Mouse (Mus musculus) kidney, adult 18-20 months (tissue): ENCODE measurements around the gene Vsig10.
A peak's percentile ranks its signal among the peaks of the same experiment; 100 is the strongest.
"Not testable (repeated sequence)": the region's sequence is repeated elsewhere in the genome, so short reads cannot be mapped to it uniquely, and the experiment has no call there.

Experiments
- DNase-seq: peaks from one replicate; pipeline ENCODE4 v3.0.0; 2021

Gene Vsig10

DNA sequence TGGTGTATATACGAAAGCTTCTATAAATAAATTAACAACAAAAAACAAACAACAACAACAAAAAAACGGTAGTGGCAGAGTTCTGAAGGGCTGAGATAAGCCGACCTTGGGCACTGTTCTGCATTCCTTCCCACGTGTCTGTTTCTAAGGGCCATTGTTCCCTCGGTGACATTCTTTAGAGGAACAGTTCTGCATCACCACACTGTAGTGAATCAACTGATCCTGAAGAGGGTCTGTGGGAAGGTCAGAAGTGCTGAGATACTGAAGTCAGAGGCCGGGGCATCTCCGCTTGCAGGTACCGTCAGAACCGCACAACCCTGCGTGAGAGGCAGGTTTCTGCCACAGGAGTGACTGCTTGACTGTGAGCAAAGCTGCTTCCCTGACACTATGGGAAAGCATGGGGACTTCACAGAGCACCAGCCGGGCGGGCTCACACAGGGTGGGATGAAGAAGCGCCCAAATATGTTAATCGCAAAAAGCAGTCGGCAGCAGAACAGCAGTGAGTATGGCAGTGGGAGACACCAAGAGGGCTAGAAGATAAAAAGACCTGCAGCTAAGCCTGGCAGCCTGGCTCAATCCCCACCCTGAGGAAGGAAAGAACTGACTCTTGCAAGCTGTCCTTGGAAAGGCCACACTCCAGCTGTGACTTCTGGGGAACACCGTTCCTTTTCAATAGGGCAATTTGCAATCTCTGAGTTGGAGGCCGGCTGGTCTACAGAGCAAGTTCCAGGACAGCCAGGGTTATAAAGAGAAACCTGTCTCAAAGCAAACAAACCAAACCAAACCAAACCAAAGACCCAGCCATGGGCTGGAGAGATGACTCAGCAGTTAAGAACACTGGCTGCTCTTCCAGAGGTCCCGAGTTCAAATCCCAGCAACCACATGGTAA is 14.9 kb upstream of the Vsig10 start:
- DNase-seq = no peak

DNA sequence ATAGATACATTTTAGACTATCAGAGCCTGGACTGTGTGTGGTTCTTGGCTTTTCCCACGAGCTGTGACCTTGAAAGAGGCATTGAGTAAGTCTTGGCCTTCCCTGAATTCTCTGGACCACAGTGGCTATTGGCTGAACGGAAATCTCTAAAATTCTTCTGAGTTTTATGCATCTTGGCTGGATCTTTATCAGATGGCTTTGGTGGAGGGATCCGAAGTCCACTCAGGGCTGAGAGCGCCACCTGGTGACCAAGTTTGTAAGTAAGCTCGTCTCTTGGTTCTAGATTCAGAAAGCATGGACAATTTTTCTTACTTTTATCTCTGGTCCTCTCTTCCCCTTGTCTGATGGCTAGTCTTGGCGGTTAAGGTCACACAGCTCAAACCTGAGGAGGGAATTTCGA is 13.9 kb upstream of the Vsig10 start:
- DNase-seq = peak; percentile 86

DNA sequence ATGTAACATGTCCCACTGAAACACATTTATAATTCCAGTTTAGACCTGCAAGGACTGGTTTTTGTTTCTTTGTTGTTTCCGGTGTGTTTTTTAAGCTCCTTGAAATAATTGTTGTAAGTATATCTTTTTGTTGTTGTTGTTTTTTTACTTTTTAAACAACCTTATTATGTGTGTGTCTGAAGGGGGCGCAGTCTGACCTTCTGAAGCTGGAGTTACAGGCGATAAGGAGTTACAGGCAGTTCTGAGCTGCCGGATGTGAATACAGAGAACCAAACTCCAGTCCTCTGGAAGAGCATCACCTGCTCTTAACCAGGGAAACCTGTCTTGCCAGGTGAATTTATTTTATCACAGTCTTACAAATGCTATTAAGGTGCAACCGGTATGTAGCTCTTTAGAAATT is 13.1 kb upstream of the Vsig10 start:
- no peak for DNase-seq

- DNase-seq = no peak
These were observed 12.1 kb upstream of the Vsig10 start for GRCm38 (mm10) chr5:117306826-117307225.

- peak; percentile 82 for DNase-seq
These were observed 11.2 kb upstream of the Vsig10 start for GRCm38 (mm10) chr5:117307699-117308098.

- peak; percentile 76 for DNase-seq
These were observed 5.5 kb upstream of the Vsig10 start for GRCm38 (mm10) chr5:117313420-117313819.

- no peak for DNase-seq
These were observed 5.0 kb upstream of the Vsig10 start for GRCm38 (mm10) chr5:117313909-117314308.

- DNase-seq = no peak
These were observed 4.1 kb upstream of the Vsig10 start for GRCm38 (mm10) chr5:117314587-117315428.

DNA sequence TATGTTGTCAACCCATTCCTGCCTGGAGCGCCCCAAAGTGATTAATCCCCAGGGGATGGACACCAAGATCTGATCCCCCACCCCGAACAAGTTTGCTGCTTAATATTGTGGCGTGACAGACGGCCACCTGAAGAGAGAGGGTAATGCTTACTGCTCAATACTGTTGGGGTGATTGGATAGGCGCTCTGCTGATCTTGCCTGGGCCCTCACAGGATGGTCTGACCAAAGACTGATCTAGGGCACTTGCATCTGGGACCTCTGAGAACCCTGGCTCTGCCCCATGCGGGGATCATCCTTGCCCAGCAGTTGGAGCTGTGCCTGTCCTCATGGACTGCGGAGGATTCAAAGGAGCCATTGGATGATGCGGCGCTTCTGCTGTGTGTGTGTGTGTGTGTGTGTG is 4.9 kb downstream of the Vsig10 start:
- DNase-seq = no peak

- no peak for DNase-seq
These were observed 7.5 kb downstream of the Vsig10 start for GRCm38 (mm10) chr5:117326408-117326807.

DNA sequence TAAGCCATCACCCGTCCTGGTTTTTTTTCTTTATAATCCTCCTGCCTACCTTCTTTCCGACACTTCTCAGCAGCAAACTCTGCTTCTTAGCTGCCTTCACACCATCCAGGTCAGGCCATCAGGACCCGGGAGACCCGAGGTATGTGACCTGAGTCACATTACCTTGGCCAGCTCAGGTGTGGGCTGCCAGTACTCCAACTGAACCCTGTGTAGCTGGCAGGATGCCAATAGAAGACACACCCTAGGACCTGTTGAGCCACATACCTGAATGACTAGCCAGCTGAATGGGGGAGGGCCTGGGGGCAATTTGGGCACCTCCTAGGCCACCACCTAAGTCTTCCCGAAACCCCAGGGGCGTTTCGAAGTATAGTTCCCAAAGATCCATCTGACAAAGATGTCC is 11.6 kb downstream of the Vsig10 start:
- no peak for DNase-seq

DNA sequence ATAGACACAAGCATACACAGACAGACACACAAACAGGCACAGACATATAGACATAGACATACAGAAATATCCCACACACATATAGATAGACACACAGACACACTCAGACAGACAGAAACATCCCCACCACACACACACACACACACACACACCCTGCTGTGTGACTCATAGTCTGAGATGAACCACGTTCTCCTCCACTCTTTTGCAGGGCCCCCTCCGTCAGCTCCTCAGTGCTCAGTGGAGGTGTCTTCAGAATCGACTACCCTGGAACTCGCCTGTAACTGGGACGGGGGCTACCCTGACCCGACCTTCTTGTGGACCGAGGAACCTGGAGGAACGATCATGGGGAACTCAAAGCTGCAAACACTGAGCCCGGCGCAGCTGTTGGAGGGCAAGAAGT is 19.1 kb downstream of the Vsig10 start:
- no peak for DNase-seq

DNA sequence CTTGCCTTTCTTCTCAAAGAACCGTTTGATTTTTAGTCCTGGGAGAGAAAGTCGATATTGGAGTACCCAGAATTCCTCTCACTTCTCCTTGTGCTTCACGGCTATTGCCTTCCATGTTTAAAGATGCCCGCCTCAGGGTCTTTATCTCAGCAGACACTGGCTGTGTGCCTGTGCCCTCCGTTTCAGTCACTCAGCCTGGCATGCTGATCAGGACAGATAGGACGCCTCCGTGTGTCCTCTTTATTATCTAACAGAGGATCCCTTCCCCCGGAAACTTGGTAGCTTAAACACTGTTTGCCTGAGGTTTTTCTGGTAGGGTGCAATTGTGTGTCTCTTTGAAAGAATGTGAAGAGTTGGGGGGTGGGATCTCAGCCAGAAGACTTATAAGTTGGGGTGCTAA is 19.6 kb downstream of the Vsig10 start:
- no peak for DNase-seq

DNA sequence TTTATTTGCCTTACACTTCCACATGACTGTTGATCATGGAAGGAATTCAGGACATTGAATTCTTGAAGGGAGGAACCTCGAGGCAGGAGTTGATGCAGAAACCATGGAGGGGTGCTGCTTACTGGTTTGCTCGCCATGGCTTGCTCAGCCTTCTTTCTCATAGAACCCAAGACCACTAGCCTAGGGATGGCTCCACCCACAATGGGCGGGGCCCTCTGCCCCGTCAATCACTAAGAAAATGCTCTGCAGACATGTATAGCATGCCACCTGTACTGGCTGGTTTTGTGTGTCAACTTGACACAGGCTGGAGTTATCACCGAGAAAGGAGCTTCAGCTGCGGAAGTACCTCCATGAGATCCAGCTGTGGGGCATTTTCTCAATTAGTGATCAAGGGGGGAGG is 21.2 kb downstream of the Vsig10 start:
- DNase-seq = no peak

- no peak for DNase-seq
These were observed 23.0 kb downstream of the Vsig10 start for GRCm38 (mm10) chr5:117341896-117342295.

- not testable (repeated sequence) for DNase-seq
These were observed 25.6 kb downstream of the Vsig10 start for GRCm38 (mm10) chr5:117344496-117344895.

- DNase-seq = no peak
These were observed 26.6 kb downstream of the Vsig10 start for GRCm38 (mm10) chr5:117345432-117345976.

- DNase-seq = no peak
These were observed 27.4 kb downstream of the Vsig10 start for GRCm38 (mm10) chr5:117346281-117346680.

DNA sequence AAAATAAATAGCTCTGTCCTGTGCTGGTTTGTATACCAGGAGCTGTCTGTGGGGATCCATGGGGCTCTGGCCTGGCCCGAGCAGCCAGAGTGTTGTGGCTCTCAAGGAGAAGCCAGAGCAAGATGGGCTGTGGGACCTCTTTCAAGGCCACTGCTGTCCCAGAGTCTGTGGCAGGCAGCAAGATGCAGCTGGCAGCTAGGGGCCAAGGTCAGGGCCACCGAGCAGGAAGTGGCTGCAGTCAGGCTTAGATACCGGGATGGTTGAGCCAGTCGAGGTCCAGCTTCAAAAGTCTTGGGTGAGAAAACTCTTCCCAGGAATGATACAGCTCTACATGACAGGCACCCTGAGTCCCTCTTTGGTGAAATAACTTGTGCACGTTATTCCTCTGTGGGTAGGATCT is 28.1 kb downstream of the Vsig10 start:
- no peak for DNase-seq

GRCm38 (mm10) chr5:117347838-117348237 is 29.0 kb downstream of the Vsig10 start:
- DNase-seq = no peak

DNA sequence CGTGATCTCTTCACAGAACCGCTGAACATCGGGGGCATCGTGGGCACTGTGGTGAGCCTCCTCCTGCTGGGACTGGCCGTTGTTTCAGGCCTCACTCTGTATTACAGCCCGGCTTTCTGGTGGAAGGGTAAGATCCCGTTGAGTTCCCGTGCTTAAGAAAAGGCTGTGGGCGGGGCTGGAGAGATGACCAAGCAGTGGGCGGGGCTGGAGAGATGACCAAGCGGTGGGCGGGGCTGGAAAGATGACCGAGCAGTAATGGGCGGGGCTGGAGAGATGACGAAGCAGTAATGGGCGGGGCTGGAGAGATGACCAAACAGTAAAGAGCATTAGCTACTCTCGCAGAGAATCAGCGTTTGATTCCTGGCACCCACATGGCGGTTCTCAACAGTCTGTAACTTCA is 29.4 kb downstream of the Vsig10 start:
- peak; percentile 53 for DNase-seq

GRCm38 (mm10) chr5:117354121-117354520 is 35.2 kb downstream of the Vsig10 start:
- no peak for DNase-seq

DNA sequence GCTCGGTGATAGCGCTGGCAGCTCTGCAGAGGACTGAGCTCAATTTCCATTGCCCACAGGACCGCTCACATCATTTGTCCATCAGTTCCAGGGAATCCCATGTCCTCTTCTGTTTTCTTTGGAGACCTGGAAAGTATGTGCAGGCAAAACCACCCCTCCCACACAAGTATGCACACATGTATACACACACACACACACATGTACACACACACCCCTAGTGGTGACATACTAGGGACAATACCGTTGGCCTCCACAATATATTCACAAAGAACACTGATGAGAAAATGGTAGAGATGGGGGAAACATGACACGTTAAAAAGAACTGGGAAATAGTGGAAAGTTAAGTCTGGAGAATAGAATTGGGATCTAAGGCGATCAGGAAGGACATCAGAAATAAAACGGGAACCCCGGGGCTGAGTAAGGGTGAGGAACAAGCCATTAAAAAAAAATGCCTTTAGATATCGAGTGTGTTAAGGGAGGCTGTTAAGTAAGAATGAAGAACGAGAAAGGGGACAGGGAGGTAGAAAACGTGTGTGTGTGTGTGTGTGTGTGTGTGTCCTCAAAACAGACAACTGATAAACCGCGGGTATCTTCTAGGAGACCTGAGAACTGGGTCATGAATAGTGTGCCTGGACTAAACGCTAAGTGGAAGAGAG is 36.9 kb downstream of the Vsig10 start:
- no peak for DNase-seq
